Mouse (Mus musculus) heart, postnatal 0 days (tissue): ENCODE results near the gene Eif2d.

Source experiments
- CTCF ChIP-seq: IDR thresholded peaks from 2 replicates; pipeline ENCODE4 v1.5.1; 2016; ENCODE audit warnings: antibody characterized with exemption, control low read depth, low read depth
- EP300 ChIP-seq: IDR thresholded peaks from 2 replicates; pipeline ENCODE4 v1.6.1; 2016; ENCODE audit warnings: antibody characterized with exemption, low read depth

GRCm38 (mm10) chr1:131199976-131200375 lies 47.0 kb downstream of the Eif2d start:
- no peak for TF ChIP-seq CTCF
- no peak for TF ChIP-seq EP300
